Mouse (Mus musculus) thymus, postnatal 14 days (tissue): ENCODE results near the gene Thsd7a.

Experiments
- DNase-seq: peaks from one replicate; pipeline ENCODE4 v3.0.0; 2021

The Thsd7a gene

GRCm38 (mm10) chr6:12499866-12500265 lies 249.3 kb downstream of the Thsd7a start:
- no peak for DNase-seq

GRCm38 (mm10) chr6:12493571-12493970 lies 255.6 kb downstream of the Thsd7a start:
- DNase-seq: no peak

- no peak for DNase-seq
These were observed 260.3 kb downstream of the Thsd7a start for GRCm38 (mm10) chr6:12488882-12489281.

- DNase-seq: no peak
These were observed 267.6 kb downstream of the Thsd7a start for GRCm38 (mm10) chr6:12481527-12482163.

- DNase-seq: no peak
These were observed 270.9 kb downstream of the Thsd7a start for GRCm38 (mm10) chr6:12478359-12478758.

GRCm38 (mm10) chr6:12470935-12471334 lies 278.3 kb downstream of the Thsd7a start:
- no peak for DNase-seq

- DNase-seq: no peak
These were observed 281.7 kb downstream of the Thsd7a start for GRCm38 (mm10) chr6:12467339-12468124.

- no peak for DNase-seq
These were observed 290.4 kb downstream of the Thsd7a start for GRCm38 (mm10) chr6:12458841-12459240.

- no peak for DNase-seq
These were observed 291.8 kb downstream of the Thsd7a start for GRCm38 (mm10) chr6:12457451-12457850.

- no peak for DNase-seq
These were observed 294.2 kb downstream of the Thsd7a start for GRCm38 (mm10) chr6:12454876-12455485.

GRCm38 (mm10) chr6:12454132-12454531 lies 295.1 kb downstream of the Thsd7a start:
- DNase-seq: no peak

- no peak for DNase-seq
These were observed 300.4 kb downstream of the Thsd7a start for GRCm38 (mm10) chr6:12448851-12449250.

GRCm38 (mm10) chr6:12445486-12445885 lies 303.7 kb downstream of the Thsd7a start:
- DNase-seq: no peak

- no peak for DNase-seq
These were observed 309.6 kb downstream of the Thsd7a start for GRCm38 (mm10) chr6:12439561-12439960.

- no peak for DNase-seq
These were observed 330.1 kb downstream of the Thsd7a start for GRCm38 (mm10) chr6:12419070-12419469.

- DNase-seq: no peak
These were observed 332.2 kb downstream of the Thsd7a start for GRCm38 (mm10) chr6:12416976-12417375.

- DNase-seq: no peak
These were observed 344.8 kb downstream of the Thsd7a start for GRCm38 (mm10) chr6:12404441-12404840.

- DNase-seq: no peak
These were observed 346.2 kb downstream of the Thsd7a start for GRCm38 (mm10) chr6:12402996-12403395.

GRCm38 (mm10) chr6:12397776-12398522 lies 351.3 kb downstream of the Thsd7a start:
- DNase-seq: no peak

GRCm38 (mm10) chr6:12393574-12394380 lies 355.4 kb downstream of the Thsd7a start:
- no peak for DNase-seq

GRCm38 (mm10) chr6:12386731-12387130 lies 362.5 kb downstream of the Thsd7a start:
- no peak for DNase-seq

GRCm38 (mm10) chr6:12385591-12385990 lies 363.6 kb downstream of the Thsd7a start:
- DNase-seq: no peak
